Mouse (Mus musculus): ENCODE measurements around the gene Padi4.

DNA sequence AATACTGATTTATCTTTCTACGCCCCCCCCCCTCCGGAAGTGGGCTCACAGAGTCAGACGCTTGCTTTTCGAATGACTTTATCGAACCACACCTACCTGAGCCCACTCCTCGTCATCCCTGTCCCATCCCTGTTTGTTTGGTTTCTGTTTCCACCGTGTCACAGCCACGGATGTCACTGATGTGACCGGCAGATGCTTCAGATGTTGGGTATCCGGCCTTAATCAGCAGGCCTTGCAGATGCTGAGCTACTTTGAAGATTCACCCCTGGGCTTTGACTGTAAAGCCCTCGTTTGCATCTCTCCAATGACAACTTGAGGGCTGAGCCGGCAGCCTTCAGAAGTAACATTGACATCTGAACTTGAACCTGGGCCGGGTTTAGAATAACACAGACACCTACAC is 2.6 kb upstream of the Padi4 start:
- no peak for TF ChIP-seq CTCF (IDR thresholded peaks at IDR 0.05)
- no peak for TF ChIP-seq EP300 (IDR thresholded peaks at IDR 0.05)
